Mouse (Mus musculus) bone marrow macrophage, adult 2 months (primary cell): ENCODE results near the gene Dync1li2.

ENCODE experiments used
- CTCF ChIP-seq: IDR thresholded peaks from 2 replicates; pipeline ENCODE4 v1.5.1; 2012; ENCODE audit warnings: low read depth, mild to moderate bottlenecking, low read length, moderate library complexity
- POLR2A ChIP-seq: IDR thresholded peaks from 2 replicates; pipeline ENCODE4 v1.6.1; 2012; ENCODE audit warnings: mild to moderate bottlenecking, low read depth, low read length, borderline replicate concordance

- TF ChIP-seq POLR2A: no peak
- TF ChIP-seq CTCF: no peak
Observed at GRCm38 (mm10) chr8:104467463-104467862, 24.6 kb upstream of the Dync1li2 start.
